Mouse (Mus musculus): ENCODE results near the gene Gm10073. TPM values are rescaled to one million over a fixed set of nuclear protein-coding genes. Genes with fewer than 3 reads are reported as not detected.
"Not testable (repeated sequence)": the region's sequence is repeated elsewhere in the genome, so short reads cannot be mapped to it uniquely, and the experiment has no call there.

The Gm10073 gene
- polyA plus RNA-seq, 1 experiment from 2014 or later: 13.4 TPM

DNA sequence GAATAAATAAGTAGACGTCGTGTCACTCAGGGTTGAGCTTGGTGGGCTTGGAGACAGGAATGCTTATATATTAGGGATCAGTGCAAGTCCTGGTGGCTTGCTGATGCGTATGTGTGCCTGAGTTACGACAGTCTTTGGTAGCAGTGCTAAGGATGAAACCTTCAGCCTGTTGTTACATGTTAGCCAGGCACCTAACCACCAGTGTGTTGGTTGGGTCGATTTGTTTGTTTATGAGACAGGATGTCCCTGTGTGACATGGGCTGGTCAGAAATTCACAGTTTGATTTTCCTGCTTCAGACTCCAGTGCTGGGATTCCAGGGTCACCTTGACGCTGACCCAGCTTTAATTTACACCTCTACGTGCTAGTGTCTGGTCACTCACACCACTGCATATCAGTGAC, 32.4 kb upstream of the Gm10073 start:
- peak overlapping the region; percentile 48 for H3K4me2 ChIP-seq (ENCODE audit: low read depth, low read length)
- peak overlapping the region; percentile 20 for H3K4me3 ChIP-seq (replicated peaks; ENCODE audit: low read length)
- no peak overlapping the region; the same call in 1 of the 2 replicates for H3K9ac ChIP-seq (ENCODE audit: low read length)
- H3K27me3 ChIP-seq (ENCODE audit: control insufficient read depth, insufficient read depth, low read length): peaks cover 23% of the 10 kb centered on the region; the same call in 1 of the 2 replicates
- no peak for ATAC-seq (ENCODE audit: insufficient read depth, low FRiP score)
- H3K4me1 ChIP-seq (ENCODE audit: control insufficient read depth, insufficient read depth, low read length): peaks cover 15% of the 10 kb centered on the region
- H3K27ac ChIP-seq (ENCODE audit: low read length): peak overlapping the region; percentile 21; the same call in 1 of the 2 replicates
- 49% methylated on average over 7 of the region's 7 CpGs for WGBS
- no peaks in the 10 kb centered on the region for H3K36me3 ChIP-seq (ENCODE audit: control insufficient read depth, insufficient read depth, low read length)
- no peaks in the 10 kb centered on the region for H3K9me3 ChIP-seq (replicated peaks; ENCODE audit: control insufficient read depth, low read length)

GRCm38 (mm10) chr8:106603933-106604332, 30.7 kb upstream of the Gm10073 start:
- H3K4me1 ChIP-seq (ENCODE audit: control insufficient read depth, insufficient read depth, low read length): peaks cover 8% of the 10 kb centered on the region
- no peak for ATAC-seq (ENCODE audit: insufficient read depth, low FRiP score)
- H3K4me3 ChIP-seq (replicated peaks; ENCODE audit: low read length): peak overlapping the region; percentile 66
- peak overlapping the region; percentile 93 for H3K27ac ChIP-seq (ENCODE audit: low read length)
- peak overlapping the region; percentile 86 for H3K9ac ChIP-seq (ENCODE audit: low read length)
- H3K27me3 ChIP-seq (ENCODE audit: control insufficient read depth, insufficient read depth, low read length): peaks cover 23% of the 10 kb centered on the region; the same call in 1 of the 2 replicates
- H3K4me2 ChIP-seq (ENCODE audit: low read depth, low read length): peak overlapping the region; percentile 60
- 1% methylated on average over 19 of the region's 19 CpGs for WGBS
- H3K9me3 ChIP-seq (replicated peaks; ENCODE audit: control insufficient read depth, low read length): no peaks in the 10 kb centered on the region
- H3K36me3 ChIP-seq (ENCODE audit: control insufficient read depth, insufficient read depth, low read length): no peaks in the 10 kb centered on the region

DNA sequence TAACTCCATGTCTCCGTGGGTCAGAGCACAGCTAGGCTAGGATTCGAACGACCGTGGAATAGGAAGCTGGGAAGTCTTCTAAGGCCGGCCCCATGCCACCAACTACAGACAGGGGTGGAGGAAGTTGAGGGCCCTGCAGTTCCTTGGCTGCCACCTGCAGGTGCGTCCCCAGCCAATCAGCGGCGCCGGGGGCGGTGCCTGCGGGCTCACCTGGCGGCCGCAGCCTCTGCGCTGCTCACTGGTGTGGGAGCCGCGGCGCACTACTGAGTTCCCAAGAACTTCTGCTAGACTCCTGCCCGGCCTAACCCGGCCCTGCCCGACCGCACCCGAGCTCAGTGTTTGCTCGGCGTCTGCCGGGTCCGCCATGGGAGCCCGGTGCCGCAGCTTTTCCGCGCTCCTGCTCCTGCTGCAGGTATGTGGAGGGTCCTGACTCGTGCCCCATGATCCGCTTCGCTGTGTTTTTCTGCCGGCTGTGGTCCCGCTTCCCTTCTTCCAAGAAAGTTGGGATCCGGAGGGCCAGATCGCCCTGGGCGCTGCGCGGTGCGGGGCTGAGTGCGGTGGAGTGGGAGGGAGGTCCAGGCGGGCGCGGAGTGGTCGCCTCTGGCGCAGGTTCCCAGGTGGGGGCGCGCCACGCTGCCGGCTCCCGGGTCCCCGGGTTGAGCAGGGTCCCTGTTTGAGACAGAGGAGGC, 30.0 kb upstream of the Gm10073 start, which contains the start of gene Cdh1:
Cdh1 (plus strand) TSS at position 221 of the 689 bp plus-strand sequence.
- Histone ChIP-seq H3K4me1 (ENCODE audit: control insufficient read depth, insufficient read depth, low read length) (peaks cover 7% of the 10 kb centered on the region; the same call in 1 of the 2 replicates), H3K27me3 (ENCODE audit: control insufficient read depth, insufficient read depth, low read length) (peaks cover 23% of the 10 kb centered on the region; the same call in 1 of the 2 replicates), H3K9ac (ENCODE audit: low read length) (peak within 1 kb of the TSS; percentile 86), H3K27ac (ENCODE audit: low read length) (peak within 1 kb of the TSS; percentile 93), H3K4me3 (replicated peaks; ENCODE audit: low read length) (peak within 1 kb of the TSS; percentile 66), H3K4me2 (ENCODE audit: low read depth, low read length) (peak within 1 kb of the TSS; percentile 60), H3K9me3 (replicated peaks; ENCODE audit: control insufficient read depth, low read length) (no peaks in the 10 kb centered on the region), H3K36me3 (ENCODE audit: control insufficient read depth, insufficient read depth, low read length) (no peaks in the 10 kb centered on the region)
- peak; percentile 93 for ATAC-seq (ENCODE audit: insufficient read depth, low FRiP score)
- WGBS: 1% methylated on average over 53 of the region's 53 CpGs

GRCm38 (mm10) chr8:106599265-106599979, 26.2 kb upstream of the Gm10073 start:
- Histone ChIP-seq H3K4me3 (replicated peaks; ENCODE audit: low read length) (no peak overlapping the region), H3K4me1 (ENCODE audit: control insufficient read depth, insufficient read depth, low read length) (0 out of 2 replicates have a peak, but pooled peaks cover 7% of the 10 kb centered on the region), H3K36me3 (ENCODE audit: control insufficient read depth, insufficient read depth, low read length) (no peaks in the 10 kb centered on the region), H3K27ac (ENCODE audit: low read length) (no peak overlapping the region; the same call in 1 of the 2 replicates), H3K9ac (ENCODE audit: low read length) (no peak overlapping the region), H3K27me3 (ENCODE audit: control insufficient read depth, insufficient read depth, low read length) (peaks cover 16% of the 10 kb centered on the region; the same call in 1 of the 2 replicates), H3K4me2 (ENCODE audit: low read depth, low read length) (no peak overlapping the region), H3K9me3 (replicated peaks; ENCODE audit: control insufficient read depth, low read length) (no peaks in the 10 kb centered on the region)
- 35% methylated on average over 7 of the region's 7 CpGs for WGBS
- ATAC-seq (ENCODE audit: insufficient read depth, low FRiP score): no peak

GRCm38 (mm10) chr8:106597067-106597466, 23.8 kb upstream of the Gm10073 start:
- no peak overlapping the region for H3K27ac ChIP-seq (ENCODE audit: low read length)
- WGBS: 86% methylated on average over 5 of the region's 5 CpGs
- H3K27me3 ChIP-seq (ENCODE audit: control insufficient read depth, insufficient read depth, low read length): no peaks in the 10 kb centered on the region
- no peak overlapping the region for H3K4me2 ChIP-seq (ENCODE audit: low read depth, low read length)
- H3K36me3 ChIP-seq (ENCODE audit: control insufficient read depth, insufficient read depth, low read length): no peaks in the 10 kb centered on the region
- H3K4me1 ChIP-seq (ENCODE audit: control insufficient read depth, insufficient read depth, low read length): no peaks in the 10 kb centered on the region
- no peak overlapping the region for H3K9ac ChIP-seq (ENCODE audit: low read length)
- no peaks in the 10 kb centered on the region for H3K9me3 ChIP-seq (replicated peaks; ENCODE audit: control insufficient read depth, low read length)
- H3K4me3 ChIP-seq (replicated peaks; ENCODE audit: low read length): no peak overlapping the region
- ATAC-seq (ENCODE audit: insufficient read depth, low FRiP score): no peak

GRCm38 (mm10) chr8:106595623-106596022, 22.4 kb upstream of the Gm10073 start:
- not testable (repeated sequence) for H3K4me2 ChIP-seq (ENCODE audit: low read depth, low read length)
- WGBS: 93% methylated on average over 3 of the region's 3 CpGs

DNA sequence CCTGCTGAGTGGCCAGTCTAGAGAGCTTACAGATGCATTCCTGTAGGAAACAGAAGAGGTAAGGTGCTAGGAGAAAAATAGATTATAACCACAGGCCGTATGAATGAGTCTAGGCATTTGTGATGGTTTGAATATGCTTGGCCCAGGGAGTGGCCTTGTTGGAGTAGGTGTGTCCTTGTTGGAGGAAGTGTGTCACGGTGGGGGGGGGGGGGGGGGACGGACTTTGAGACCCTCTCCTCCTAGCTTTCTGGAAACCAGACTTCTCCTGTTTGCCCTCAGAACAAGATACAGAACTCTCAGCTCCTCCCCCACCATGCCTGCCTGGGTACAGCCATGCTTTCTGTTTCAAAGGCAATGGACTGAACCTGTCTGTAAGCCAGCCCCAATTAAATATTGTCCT, 19.2 kb upstream of the Gm10073 start:
- Histone ChIP-seq H3K4me3 (replicated peaks; ENCODE audit: low read length) (no peak overlapping the region), H3K27me3 (ENCODE audit: control insufficient read depth, insufficient read depth, low read length) (no peaks in the 10 kb centered on the region), H3K27ac (ENCODE audit: low read length) (no peak overlapping the region), H3K36me3 (ENCODE audit: control insufficient read depth, insufficient read depth, low read length) (no peaks in the 10 kb centered on the region), H3K9ac (ENCODE audit: low read length) (no peak overlapping the region), H3K9me3 (replicated peaks; ENCODE audit: control insufficient read depth, low read length) (no peaks in the 10 kb centered on the region), H3K4me2 (ENCODE audit: low read depth, low read length) (no peak overlapping the region), H3K4me1 (ENCODE audit: control insufficient read depth, insufficient read depth, low read length) (no peaks in the 10 kb centered on the region)
- 43% methylated on average over 3 of the region's 3 CpGs for WGBS
- no peak for ATAC-seq (ENCODE audit: insufficient read depth, low FRiP score)

More at GRCm38 (mm10) chr8:106595623-106596022, 22.4 kb upstream of the Gm10073 start:
- not testable (repeated sequence) for H3K9me3 ChIP-seq (replicated peaks; ENCODE audit: control insufficient read depth, low read length); H3K4me3 ChIP-seq (replicated peaks; ENCODE audit: low read length); H3K9ac ChIP-seq (ENCODE audit: low read length); H3K27ac ChIP-seq (ENCODE audit: low read length); ATAC-seq (ENCODE audit: insufficient read depth, low FRiP score); H3K4me1 ChIP-seq (ENCODE audit: control insufficient read depth, insufficient read depth, low read length); H3K27me3 ChIP-seq (ENCODE audit: control insufficient read depth, insufficient read depth, low read length); H3K36me3 ChIP-seq (ENCODE audit: control insufficient read depth, insufficient read depth, low read length)

- no peaks in the 10 kb centered on the region for H3K4me1 ChIP-seq (ENCODE audit: control insufficient read depth, insufficient read depth, low read length)
- WGBS: 44% methylated on average over 3 of the region's 3 CpGs
- H3K27ac ChIP-seq (ENCODE audit: low read length): peak overlapping the region; percentile 58; the same call in 1 of the 2 replicates
- H3K9me3 ChIP-seq (replicated peaks; ENCODE audit: control insufficient read depth, low read length): no peaks in the 10 kb centered on the region
- H3K27me3 ChIP-seq (ENCODE audit: control insufficient read depth, insufficient read depth, low read length): no peaks in the 10 kb centered on the region
- no peaks in the 10 kb centered on the region for H3K36me3 ChIP-seq (ENCODE audit: control insufficient read depth, insufficient read depth, low read length)
- no peak overlapping the region for H3K4me3 ChIP-seq (replicated peaks; ENCODE audit: low read length)
- peak; percentile 78; the same call in 1 of the 2 replicates for ATAC-seq (ENCODE audit: insufficient read depth, low FRiP score)
- H3K4me2 ChIP-seq (ENCODE audit: low read depth, low read length): no peak overlapping the region
- H3K9ac ChIP-seq (ENCODE audit: low read length): no peak overlapping the region
Observed at GRCm38 (mm10) chr8:106588443-106589431, 15.5 kb upstream of the Gm10073 start.

Measured in stomach, embryonic 16.5 days (tissue).